Mouse (Mus musculus) lung, postnatal 0 days (tissue): Measurements from ENCODE around the gene Treh. TPM values are rescaled to one million over a fixed set of nuclear protein-coding genes. Genes with fewer than 3 reads are reported as not detected.
A peak's percentile ranks its signal among the peaks of the same experiment; 100 is the strongest.

ENCODE experiments used
- ATAC-seq: fragments of 200-750 bp; cut with Nextera tagmentation; 2 replicates; pipeline ENCODE4 v1.8.0; 2017; ENCODE audit warnings: moderate library complexity
- DNase-seq: peaks from one replicate; pipeline ENCODE4 v3.0.0-alpha.2; 2016; ENCODE audit warnings: low spot score
- H3K27ac ChIP-seq: fragments of 300-500 bp; sonication (generic); 2 replicates; pipeline ENCODE4 v1.5.1; 2014; ENCODE audit warnings: antibody characterized with exemption, mild to moderate bottlenecking, low read length, mixed read lengths
- H3K27me3 ChIP-seq: fragments of 300-500 bp; sonication (generic); replicated peaks from 2 replicates; pipeline ENCODE4 v1.6.1; 2014; ENCODE audit warnings: low read length, mixed read lengths; ENCODE audit not compliant: insufficient read depth
- H3K36me3 ChIP-seq: fragments of 300-500 bp; sonication (generic); 2 replicates; pipeline ENCODE4 v1.6.1; 2014; ENCODE audit warnings: low read length, mixed read lengths; ENCODE audit not compliant: insufficient read depth
- H3K4me1 ChIP-seq: fragments of 300-500 bp; sonication (generic); 2 replicates; pipeline ENCODE4 v1.6.1; 2014; ENCODE audit warnings: antibody characterized with exemption, low read depth, low read length, mixed read lengths; ENCODE audit not compliant: insufficient read depth
- H3K4me2 ChIP-seq: fragments of 300-500 bp; sonication (generic); replicated peaks from 2 replicates; pipeline ENCODE4 v1.6.1; 2014; ENCODE audit warnings: low read depth, mild to moderate bottlenecking, low read length, moderate library complexity, mixed read lengths
- H3K4me3 ChIP-seq: fragments of 300-500 bp; sonication (generic); 2 replicates; pipeline ENCODE4 v1.5.1; 2014; ENCODE audit warnings: low read depth, low read length
- H3K9ac ChIP-seq: fragments of 300-500 bp; sonication (generic); replicated peaks from 2 replicates; pipeline ENCODE4 v1.6.1; 2014; ENCODE audit warnings: low read depth, mild to moderate bottlenecking
- H3K9me3 ChIP-seq: fragments of 300-500 bp; sonication (generic); 2 replicates; pipeline ENCODE4 v1.6.1; 2016; ENCODE audit warnings: low read length, mixed read lengths
- CTCF ChIP-seq: IDR thresholded peaks from 2 replicates; pipeline ENCODE4 v1.5.1; 2016; ENCODE audit warnings: antibody characterized with exemption, mild to moderate bottlenecking
- EP300 ChIP-seq: IDR thresholded peaks from 2 replicates; pipeline ENCODE4 v1.6.1; 2016; ENCODE audit warnings: antibody characterized with exemption, mild to moderate bottlenecking, control low read depth
- WGBS: fragments of 180-500 bp; shearing (Covaris S2); extraction: QIAGEN DNeasy Blood & Tissue Kit; methylation state at CpG from one replicate; pipeline ENCODE4 v1.1.7; 2014; 5-methylcytosine and 5-hydroxymethylcytosine counted together
- polyA plus RNA-seq: library from polyadenylated mRNA; unstranded; fragments of >200 nt; fragmentation: Nextera tagmentation; extraction: Ambion mirVana; gene quantifications from 2 replicates; pipeline ENCODE4 v1.2.1, GENCODE M21; 2015

The Treh gene
- polyA plus RNA-seq, 1 experiment from 2014 or later, result not detected

- H3K36me3 ChIP-seq, result no peaks in the 10 kb centered on the region
- no peak for TF ChIP-seq EP300
- TF ChIP-seq CTCF, result peak; percentile 85
- H3K27ac ChIP-seq, result 0 out of 2 replicates have a peak overlapping the region, but pooled peaks have one; percentile 9
- peak overlapping the region; percentile 56 for H3K4me2 ChIP-seq
- 0 out of 2 replicates have a peak overlapping the region, but pooled peaks have one; percentile 23 for H3K9ac ChIP-seq
- no peaks in the 10 kb centered on the region for H3K9me3 ChIP-seq
- H3K4me1 ChIP-seq, result peaks cover 3% of the 10 kb centered on the region; the same call in 1 of the 2 replicates
- WGBS, result 17% methylated on average over 26 of the region's 26 CpGs
- H3K27me3 ChIP-seq, result no peaks in the 10 kb centered on the region
- ATAC-seq (peak; percentile 74), DNase-seq (peak; percentile 92)
- H3K4me3 ChIP-seq, result peak overlapping the region; percentile 21
Observed at GRCm38 (mm10) chr9:44655098-44656066, 17.7 kb upstream of the Treh start.

DNA sequence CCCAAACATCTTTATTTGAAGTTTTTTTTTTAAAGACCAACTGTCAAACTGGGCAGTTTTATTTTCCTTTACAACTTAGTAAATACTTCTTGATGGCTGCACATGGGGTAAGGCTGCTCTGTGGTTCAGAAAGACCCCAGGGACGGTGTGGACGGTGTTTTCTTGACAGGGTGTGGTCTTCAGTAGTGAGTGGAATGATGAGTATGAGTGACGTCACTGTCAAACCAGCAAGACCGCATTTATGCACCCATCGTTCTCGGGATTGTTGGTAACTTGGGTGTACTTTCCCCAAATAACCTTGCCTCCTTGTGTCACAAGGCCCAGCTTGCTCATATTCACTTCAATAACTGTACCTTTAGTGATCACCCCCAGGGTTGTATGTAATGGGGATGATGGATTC, 9.3 kb upstream of the Treh start:
- Histone ChIP-seq H3K9me3 (no peaks in the 10 kb centered on the region), H3K27me3 (no peaks in the 10 kb centered on the region), H3K36me3 (no peaks in the 10 kb centered on the region), H3K27ac (no peak overlapping the region), H3K4me1 (no peaks in the 10 kb centered on the region), H3K4me3 (no peak overlapping the region), H3K9ac (no peak overlapping the region), H3K4me2 (no peak overlapping the region)
- DNase-seq, result no peak
- TF ChIP-seq CTCF (no peak), EP300 (no peak)
- no peak for ATAC-seq
- 83% methylated on average over 6 of the region's 6 CpGs for WGBS

- Histone ChIP-seq H3K9ac (no peak overlapping the region), H3K27ac (no peak overlapping the region), H3K27me3 (no peaks in the 10 kb centered on the region), H3K36me3 (no peaks in the 10 kb centered on the region), H3K4me1 (no peaks in the 10 kb centered on the region), H3K4me3 (no peak overlapping the region), H3K9me3 (no peaks in the 10 kb centered on the region), H3K4me2 (no peak overlapping the region)
- ATAC-seq, result no peak
- DNase-seq, result no peak
- TF ChIP-seq CTCF, result no peak
- no peak for TF ChIP-seq EP300
- 83% methylated on average over 5 of the region's 5 CpGs for WGBS
Observed at GRCm38 (mm10) chr9:44671416-44671815, 1.6 kb upstream of the Treh start.

DNA sequence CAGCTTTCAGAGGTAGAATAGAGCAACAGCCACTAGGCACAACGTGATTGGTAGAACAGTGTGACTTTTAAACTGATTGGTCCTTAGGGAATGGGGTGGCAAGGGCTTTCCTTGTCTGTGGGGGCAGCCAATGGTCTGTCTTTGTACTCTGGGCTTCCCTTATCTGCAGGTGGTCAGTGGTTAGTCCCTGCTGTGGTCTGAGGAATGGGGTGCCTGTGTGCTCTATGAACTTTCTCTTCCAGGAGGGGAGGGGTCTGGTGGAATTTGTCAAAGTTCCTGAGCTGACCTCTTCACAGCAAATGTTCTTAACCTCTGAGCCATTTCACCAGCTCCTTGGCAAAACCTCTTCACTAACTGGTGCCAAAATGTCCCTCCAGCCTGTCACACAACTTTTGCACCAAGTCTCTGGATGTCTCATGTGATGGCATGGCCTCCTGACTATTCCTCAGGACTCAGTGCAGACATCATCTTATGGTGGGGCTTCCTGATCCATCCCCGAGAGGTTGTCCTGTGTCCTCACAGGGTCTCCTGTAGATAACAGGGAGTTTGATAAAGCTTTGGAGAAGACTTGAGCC, 655 bp upstream of the Treh start:
- Histone ChIP-seq H3K27me3 (no peaks in the 10 kb centered on the region), H3K4me1 (no peaks in the 10 kb centered on the region), H3K4me2 (no peak overlapping the region), H3K9me3 (no peaks in the 10 kb centered on the region), H3K9ac (no peak overlapping the region), H3K4me3 (no peak overlapping the region), H3K36me3 (no peaks in the 10 kb centered on the region), H3K27ac (no peak overlapping the region)
- WGBS, result 68% methylated on average over 2 of the region's 2 CpGs
- DNase-seq, result no peak
- TF ChIP-seq CTCF, result no peak
- TF ChIP-seq EP300, result no peak
- no peak for ATAC-seq

GRCm38 (mm10) chr9:44678288-44678871, 5.3 kb downstream of the Treh start:
- TF ChIP-seq EP300 (no peak), CTCF (peak; percentile 42)
- no peaks in the 10 kb centered on the region for H3K9me3 ChIP-seq
- DNase-seq, result no peak
- H3K4me1 ChIP-seq, result no peaks in the 10 kb centered on the region
- no peak overlapping the region for H3K4me2 ChIP-seq
- no peaks in the 10 kb centered on the region for H3K27me3 ChIP-seq
- H3K27ac ChIP-seq, result no peak overlapping the region
- H3K4me3 ChIP-seq, result no peak overlapping the region
- no peak overlapping the region for H3K9ac ChIP-seq
- whole genome bisulfite sequencing, result 88% methylated on average over 2 of the region's 2 CpGs
- ATAC-seq, result no peak
- no peaks in the 10 kb centered on the region for H3K36me3 ChIP-seq

DNA sequence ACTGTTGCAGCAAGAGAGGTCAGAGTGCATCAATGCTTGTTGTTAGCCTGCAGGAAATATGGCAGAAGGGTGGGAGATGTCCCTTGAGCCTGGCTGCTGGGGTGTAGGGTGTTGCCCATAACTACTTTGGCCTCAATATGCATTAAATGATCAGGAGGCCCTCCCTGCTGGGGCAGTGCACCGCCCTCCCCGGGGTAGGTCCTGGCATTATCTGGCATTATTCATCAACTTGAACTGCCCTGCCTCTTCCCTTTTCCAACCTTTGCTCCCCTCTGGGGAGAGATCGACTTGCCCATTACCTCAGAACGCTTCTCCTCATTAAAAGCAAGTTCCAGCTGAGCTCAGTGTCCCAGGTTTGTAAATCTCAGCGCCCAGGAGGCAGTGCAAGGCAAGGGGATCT, 6.5 kb downstream of the Treh start:
- Histone ChIP-seq H3K27ac (no peak overlapping the region), H3K4me2 (no peak overlapping the region), H3K4me1 (no peaks in the 10 kb centered on the region), H3K9ac (no peak overlapping the region), H3K27me3 (no peaks in the 10 kb centered on the region), H3K9me3 (no peaks in the 10 kb centered on the region), H3K4me3 (no peak overlapping the region), H3K36me3 (no peaks in the 10 kb centered on the region)
- no peak for DNase-seq
- 68% methylated on average over 5 of the region's 5 CpGs for WGBS
- TF ChIP-seq CTCF (no peak), EP300 (no peak)
- no peak for ATAC-seq
